Mouse (Mus musculus) frontal cortex, postnatal 36 days (tissue): ENCODE data around the gene Slc17a3.

Experiments used
- DNase-seq, 2 experiments: peaks; one replicate each; pipeline ENCODE4 v3.0.0; 2022; ENCODE audit warnings: low spot score in 2 of 2

Slc17a3 gene

DNA sequence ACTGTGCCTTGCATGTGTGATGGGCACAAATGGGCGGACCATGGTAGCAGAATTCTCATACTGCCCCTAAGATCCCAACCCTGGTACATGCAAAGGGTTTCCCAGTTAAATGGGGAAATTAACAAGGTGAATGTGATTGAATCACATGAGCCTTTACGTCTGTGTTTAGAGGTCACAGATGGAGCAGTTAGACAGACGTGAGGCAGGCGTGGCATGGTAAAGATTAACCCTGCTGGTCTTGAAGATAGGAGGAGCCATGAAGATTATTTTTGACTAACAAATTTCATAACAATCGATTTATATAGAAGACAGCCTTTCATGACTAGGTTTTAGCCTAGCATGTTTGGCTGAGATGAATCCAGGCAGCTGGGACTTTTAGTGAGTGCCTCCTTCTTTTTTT is 33.9 kb downstream of the Slc17a3 start:
- DNase-seq, result no peak

DNA sequence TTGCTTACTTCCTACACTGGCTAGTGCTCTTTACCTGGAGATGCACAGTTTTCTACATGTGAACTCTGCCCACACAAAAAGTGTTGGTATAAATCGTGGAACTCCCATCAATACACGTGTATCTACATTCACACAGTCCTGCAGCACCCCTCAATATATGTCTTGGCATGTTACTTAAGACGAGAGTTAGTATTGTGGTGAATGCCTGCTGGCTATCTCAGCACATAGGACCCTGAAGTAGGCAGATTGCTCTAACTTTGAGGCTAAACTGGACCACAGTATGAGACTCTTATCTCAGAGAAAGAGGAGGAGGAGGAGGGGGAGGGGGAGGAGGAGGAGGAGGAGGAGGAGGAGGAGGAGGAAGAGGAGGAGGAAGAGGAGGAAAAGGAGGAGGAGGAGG is 39.9 kb downstream of the Slc17a3 start:
- DNase-seq, result no peak

DNA sequence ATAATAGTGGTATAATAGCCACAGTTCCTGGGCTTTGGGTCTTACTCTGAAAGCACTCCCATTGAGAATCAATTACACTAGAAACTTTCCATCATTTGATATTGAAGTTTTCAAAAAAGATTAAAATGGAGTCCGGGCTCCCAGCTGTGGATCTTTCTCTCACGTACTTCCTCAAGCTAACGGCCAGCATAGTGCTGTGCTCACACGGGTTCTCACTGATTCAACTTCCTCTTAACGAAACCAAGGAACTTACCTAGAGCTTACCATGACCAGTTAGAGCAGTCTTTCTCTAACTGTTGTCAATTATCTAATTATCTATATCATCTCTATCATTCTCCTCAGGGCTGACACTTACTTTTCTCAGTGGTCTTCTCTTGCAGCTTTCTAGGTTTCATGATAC is 40.4 kb downstream of the Slc17a3 start:
- no peak for DNase-seq

DNA sequence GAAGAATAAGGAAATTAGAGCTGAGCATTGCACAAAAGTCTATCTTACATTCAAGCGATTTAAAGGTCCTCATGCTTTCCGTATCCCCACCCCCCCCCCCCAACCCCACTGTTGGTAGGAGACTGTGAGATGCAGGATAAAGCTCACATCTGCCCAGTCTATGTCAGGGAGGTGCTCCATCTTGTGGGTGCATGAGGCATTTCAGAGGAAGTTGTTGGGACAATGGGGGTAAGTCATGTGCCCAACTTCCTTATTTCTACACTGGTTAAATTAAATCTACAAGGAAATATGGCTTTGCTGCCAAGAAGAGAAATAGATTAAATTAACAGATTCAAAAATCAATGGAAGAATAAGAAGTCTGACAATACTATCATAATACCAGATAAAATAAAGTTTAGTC is 46.3 kb downstream of the Slc17a3 start:
- no peak for DNase-seq

DNA sequence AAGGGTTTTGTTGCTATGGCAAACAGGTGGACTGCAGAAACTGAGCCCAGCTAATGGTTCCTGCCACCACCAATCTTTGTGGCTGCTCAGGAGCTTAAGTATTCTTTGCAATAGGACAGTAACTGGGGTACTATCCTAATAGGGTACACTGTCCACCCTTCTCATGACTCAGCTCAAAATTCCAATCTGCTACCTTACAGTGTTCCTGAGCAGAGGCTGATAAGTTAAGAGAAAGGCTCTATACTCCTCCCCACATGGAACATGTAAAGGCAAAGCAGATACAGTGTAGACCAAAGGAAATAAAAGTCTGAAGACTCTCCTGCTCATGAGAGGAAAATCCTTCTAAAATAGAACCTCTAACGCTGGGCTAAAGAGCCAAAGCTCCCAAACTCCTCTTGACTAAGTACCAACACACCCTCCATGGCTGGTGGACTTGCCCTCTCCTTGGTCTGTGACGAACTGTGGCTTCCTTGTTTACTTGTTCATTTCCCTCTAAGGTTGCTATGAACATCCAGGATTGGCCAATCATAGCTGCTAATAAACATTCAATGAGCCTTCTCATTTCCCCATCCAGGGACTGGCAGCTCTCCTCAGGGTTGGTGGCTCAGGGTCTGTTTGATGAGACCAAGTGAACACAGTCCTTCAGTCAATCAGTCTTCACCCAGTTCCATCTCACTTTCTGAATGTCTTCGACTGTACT is 47.9 kb downstream of the Slc17a3 start:
- DNase-seq, result no peak

DNA sequence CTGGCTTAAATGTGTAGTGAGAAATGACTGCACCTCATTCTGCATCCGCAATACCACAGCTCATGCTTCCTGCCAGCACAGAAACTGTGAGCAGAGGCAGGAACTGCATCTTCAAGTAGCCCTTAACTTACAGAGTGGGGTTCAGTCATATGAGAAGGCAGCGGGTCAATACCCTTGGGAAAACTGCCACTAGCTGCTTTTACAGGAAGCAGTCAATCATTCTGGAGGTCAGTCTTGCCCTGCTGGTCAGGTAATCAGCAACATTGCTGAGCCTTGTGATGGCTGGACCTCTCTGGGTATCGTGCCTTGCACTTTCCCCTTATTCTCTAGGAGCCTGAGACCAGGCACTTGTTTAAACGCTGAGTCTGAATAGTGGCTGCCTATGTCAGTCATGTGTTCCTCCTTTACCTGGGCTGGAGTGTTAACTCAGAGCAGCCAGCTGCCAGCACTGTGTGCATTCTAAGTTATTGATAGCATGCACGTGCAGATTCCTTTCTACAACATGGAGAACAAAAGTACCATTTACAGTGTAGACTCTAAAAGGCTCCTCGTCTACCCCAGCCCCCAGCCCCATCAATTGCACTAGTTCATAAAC is 49.9 kb downstream of the Slc17a3 start:
- DNase-seq, result no peak

DNA sequence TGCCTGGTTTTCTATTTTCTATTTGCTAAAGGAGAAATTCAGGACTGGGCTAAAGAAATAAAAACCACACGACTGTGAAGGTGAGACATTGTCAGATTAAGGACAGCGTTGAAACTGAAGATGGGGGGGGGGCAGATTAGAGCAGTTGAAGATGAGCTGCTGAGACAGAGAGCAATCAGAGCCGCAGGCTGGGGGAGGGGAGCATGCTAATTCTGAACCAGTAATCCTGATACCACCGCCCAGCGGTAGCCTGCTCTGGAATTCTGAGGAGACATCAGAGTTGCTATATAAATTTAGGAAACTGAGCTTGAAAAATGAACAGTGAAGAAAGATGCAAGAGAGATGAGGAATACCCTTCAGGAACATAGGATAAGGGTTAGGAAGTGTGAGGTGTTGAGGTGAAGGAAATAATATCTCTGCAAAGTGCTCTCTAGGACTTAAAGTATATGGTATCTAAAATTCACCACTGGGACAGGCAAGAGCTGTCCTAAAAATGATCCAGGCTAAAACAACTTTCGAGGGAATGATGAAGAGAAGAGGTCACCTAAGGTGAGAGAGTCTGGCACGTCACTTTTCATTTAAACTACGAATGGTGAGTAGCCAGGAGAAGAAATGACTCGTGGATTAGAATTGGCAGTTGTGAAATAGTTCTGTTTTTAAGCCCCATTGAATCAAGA is 53.5 kb downstream of the Slc17a3 start:
- no peak for DNase-seq

DNA sequence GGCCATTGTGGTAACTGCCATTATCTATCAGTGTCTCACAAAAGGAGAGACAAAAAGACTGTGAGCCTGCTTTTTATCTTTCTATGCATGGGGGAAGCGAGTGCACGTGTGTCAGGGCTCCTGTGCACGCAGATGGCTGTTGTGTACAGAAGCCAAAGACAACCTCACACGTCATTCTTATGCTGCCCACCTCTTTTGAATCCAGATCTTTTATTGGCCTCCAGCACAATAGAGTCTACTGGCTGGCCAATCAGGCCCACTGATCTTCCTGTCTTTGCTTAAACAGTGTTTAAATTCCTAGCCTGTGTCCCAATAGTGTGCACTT is 54.0 kb downstream of the Slc17a3 start:
- no peak for DNase-seq

DNA sequence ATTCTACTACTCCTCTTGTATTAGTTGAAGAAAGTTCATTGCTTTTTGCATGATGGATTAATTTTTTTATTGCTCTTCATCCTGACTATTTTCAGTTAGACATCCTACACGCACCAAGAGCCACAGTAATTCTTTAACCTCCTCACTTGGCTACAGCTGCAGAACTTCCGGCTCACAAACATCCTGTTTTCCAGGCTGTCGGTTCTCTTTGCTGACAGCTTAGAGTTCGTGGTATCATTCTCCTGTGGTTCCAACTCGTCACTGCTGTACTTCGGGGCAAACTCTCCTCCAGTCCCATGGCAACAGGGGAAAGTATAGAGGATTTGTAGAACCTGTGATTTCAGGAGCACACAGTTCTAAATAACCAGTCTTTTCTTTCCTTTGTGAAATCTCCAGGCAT is 59.0 kb downstream of the Slc17a3 start:
- no peak for DNase-seq

DNA sequence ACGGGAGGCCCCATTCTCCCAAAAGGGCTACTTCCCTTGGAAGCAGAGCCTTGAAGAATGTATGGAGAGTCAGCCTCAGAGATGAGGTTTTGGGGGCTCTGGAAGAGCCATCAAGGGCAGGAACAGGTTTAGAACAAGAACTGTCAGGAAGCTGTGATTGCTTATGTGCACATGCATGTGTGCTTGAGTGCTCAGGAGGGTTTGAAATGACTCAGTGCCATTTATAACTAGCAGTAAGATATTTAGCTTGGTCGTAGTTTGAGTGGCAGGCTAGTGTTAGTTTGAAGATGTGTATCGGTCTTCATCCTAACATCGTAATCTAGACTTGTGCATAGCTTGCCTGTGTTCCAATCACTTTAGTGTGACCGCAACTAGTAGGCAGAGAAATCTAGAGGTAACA is 67.7 kb downstream of the Slc17a3 start:
- DNase-seq, result no peak

DNA sequence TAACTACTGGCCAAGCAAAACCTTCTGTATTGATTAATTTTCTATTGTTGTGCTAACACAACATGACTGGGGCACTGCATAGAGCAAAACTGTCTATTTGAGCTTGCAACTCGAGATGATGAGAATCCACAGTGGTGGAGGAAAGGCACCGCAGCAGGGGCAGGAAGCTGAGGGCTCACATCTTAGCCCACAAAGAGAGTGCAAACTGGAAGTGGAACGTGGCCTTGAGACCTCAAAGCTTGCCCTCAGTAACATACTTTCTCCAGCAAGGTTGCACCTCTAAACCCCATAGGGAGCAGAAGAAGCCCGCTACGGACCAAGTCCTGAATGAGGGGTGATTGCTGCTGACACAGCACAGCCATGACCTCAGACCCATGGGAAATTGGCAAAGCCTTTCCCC is 70.9 kb downstream of the Slc17a3 start:
- DNase-seq, result no peak
